Mouse (Mus musculus) splenic B cell, adult 2 months (primary cell): ENCODE measurements around the gene Ablim1.

ENCODE experiments used
- DNase-seq: peaks from one replicate; pipeline ENCODE4 v3.0.0-alpha.2; 2011; ENCODE audit warnings: low read depth, low spot score
- H3K27me3 ChIP-seq: 2 replicates; pipeline ENCODE4 v1.6.1; 2012; ENCODE audit warnings: mild to moderate bottlenecking, low read length, moderate library complexity, mixed read lengths; ENCODE audit not compliant: control insufficient read depth, poor library complexity, insufficient read depth, severe bottlenecking
- H3K36me3 ChIP-seq: 2 replicates; pipeline ENCODE4 v1.6.1; 2012; ENCODE audit warnings: mild to moderate bottlenecking, low read length, moderate library complexity, mixed read lengths; ENCODE audit not compliant: control insufficient read depth, poor library complexity, insufficient read depth, severe bottlenecking

Ablim1 gene

GRCm38 (mm10) chr19:57036860-57037259, 277.9 kb downstream of the Ablim1 start:
- no peak for DNase-seq
- H3K36me3 ChIP-seq, result peaks cover 24% of the 10 kb centered on the region
- no peaks in the 10 kb centered on the region for H3K27me3 ChIP-seq

- H3K27me3 ChIP-seq, result no peaks in the 10 kb centered on the region
- peaks cover under 1% of the 10 kb centered on the region for H3K36me3 ChIP-seq
- peak; percentile 72 for DNase-seq
These were observed 283.1 kb downstream of the Ablim1 start for GRCm38 (mm10) chr19:57031582-57031981.

DNA sequence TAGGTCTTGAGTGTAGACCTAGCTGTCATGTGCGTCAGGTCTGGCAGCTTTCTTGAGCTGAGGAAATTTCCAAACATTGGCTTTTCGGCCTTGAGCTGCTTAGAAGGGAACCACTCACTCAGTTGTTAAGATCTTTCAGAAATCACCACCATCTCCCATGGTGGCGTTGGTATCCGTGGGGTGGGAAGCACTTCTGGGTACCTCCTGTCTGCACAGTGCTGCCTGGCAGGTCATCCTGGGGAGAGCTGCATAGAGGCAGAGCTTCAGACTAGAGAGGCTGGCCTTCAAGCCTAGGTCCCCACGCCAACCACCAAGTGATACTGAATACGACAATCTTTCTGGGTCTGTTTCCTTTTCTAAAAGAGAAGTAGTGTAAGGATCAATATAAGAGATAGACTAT, 285.3 kb downstream of the Ablim1 start:
- Histone ChIP-seq H3K27me3 (no peaks in the 10 kb centered on the region), H3K36me3 (no peaks in the 10 kb centered on the region; the same call in 1 of the 2 replicates)
- no peak for DNase-seq

- Histone ChIP-seq H3K36me3 (no peaks in the 10 kb centered on the region; the same call in 1 of the 2 replicates), H3K27me3 (no peaks in the 10 kb centered on the region)
- no peak for DNase-seq
These were observed 286.2 kb downstream of the Ablim1 start for GRCm38 (mm10) chr19:57028327-57029179.

DNA sequence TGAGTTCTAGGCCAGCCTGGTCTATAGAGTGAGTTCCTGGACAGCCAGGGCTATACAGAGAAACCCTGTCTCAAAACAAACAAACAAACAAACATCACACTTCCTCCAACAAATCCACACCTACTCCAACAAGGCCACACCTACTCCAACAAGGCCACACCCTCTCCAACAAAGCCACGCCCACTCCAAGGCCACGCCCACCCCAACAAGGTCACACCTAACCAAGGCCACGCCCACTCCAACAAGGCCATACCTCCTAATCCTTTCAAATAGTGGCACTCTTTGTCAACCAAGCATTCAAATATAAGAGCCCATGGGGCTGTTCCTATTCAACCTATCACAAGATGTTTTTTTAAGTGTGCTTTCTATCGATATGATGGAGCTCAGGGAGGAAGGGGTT, 288.2 kb downstream of the Ablim1 start:
- Histone ChIP-seq H3K36me3 (no peaks in the 10 kb centered on the region; the same call in 1 of the 2 replicates), H3K27me3 (no peaks in the 10 kb centered on the region)
- no peak for DNase-seq

- no peaks in the 10 kb centered on the region for H3K27me3 ChIP-seq
- no peaks in the 10 kb centered on the region for H3K36me3 ChIP-seq
- no peak for DNase-seq
These were observed 296.9 kb downstream of the Ablim1 start for GRCm38 (mm10) chr19:57017785-57018179.

GRCm38 (mm10) chr19:57016995-57017784, 297.5 kb downstream of the Ablim1 start:
- Histone ChIP-seq H3K27me3 (no peaks in the 10 kb centered on the region), H3K36me3 (no peaks in the 10 kb centered on the region)
- DNase-seq, result no peak

DNA sequence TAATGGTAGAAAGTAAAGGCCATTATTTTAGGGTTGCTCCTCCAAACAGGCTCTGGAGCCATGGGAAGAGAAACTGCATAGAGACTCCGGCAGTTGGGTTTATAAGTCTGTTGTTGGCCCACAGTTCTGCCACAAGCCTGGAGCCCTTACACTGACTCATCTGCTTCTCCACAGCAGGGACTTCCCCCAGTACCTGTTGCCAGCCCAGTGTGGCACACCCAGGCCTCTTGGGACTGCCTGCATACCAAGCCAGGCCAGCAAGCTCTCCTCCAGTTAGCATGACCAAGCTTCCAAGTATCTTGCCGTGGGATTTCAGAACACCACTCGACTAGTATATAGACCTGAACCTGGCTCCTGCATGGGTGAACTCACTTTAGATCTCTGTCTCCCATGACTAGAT, 299.9 kb downstream of the Ablim1 start:
- Histone ChIP-seq H3K27me3 (no peaks in the 10 kb centered on the region), H3K36me3 (no peaks in the 10 kb centered on the region)
- peak; percentile 58 for DNase-seq

DNA sequence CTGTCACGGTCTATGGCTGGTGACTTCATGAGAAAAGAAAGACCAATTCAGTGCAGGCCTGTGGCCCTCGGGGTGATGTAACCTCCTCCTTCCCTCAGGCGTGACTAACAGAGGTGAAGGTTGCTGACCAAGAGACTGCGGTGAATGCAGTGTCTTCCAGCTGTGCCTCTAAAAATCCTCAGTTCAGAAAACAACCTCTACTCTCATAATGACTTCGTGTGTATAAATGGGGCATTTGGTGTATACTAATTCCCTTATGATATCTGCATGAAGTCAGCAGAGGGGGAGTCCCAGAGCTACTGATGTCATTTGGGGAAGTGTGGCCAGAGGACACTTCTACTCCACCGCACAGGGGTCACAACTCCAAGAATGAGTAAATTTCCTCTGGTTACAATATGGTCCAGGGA, 301.4 kb downstream of the Ablim1 start:
- Histone ChIP-seq H3K36me3 (no peaks in the 10 kb centered on the region), H3K27me3 (no peaks in the 10 kb centered on the region; the same call in 1 of the 2 replicates)
- peak; percentile 77 for DNase-seq

GRCm38 (mm10) chr19:57012068-57012467, 302.7 kb downstream of the Ablim1 start:
- peak; percentile 49 for DNase-seq
- Histone ChIP-seq H3K36me3 (no peaks in the 10 kb centered on the region), H3K27me3 (no peaks in the 10 kb centered on the region; the same call in 1 of the 2 replicates)

GRCm38 (mm10) chr19:57010064-57010463, 304.7 kb downstream of the Ablim1 start:
- H3K36me3 ChIP-seq, result no peaks in the 10 kb centered on the region
- no peak for DNase-seq
- no peaks in the 10 kb centered on the region; the same call in 1 of the 2 replicates for H3K27me3 ChIP-seq

DNA sequence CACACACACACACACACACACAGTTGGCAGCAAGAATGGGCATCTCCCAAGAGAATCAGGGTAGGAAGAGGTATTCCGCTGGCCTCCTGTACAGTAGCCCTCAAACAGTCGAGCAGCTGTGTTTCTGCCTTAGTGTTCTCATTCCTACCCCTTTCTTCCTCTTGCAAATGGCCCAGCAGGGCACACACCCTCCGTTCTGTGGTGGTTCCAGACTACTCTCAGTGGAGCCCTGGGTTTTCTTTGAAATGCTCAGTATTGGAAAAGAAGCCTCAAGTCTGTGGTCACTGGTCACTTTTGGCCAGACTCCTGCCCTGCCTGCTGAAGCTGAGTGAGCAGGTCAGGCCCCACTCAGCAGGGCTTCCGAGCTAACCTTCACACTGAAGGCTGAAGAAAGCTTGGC, 305.1 kb downstream of the Ablim1 start:
- DNase-seq, result no peak
- H3K27me3 ChIP-seq, result no peaks in the 10 kb centered on the region; the same call in 1 of the 2 replicates

DNA sequence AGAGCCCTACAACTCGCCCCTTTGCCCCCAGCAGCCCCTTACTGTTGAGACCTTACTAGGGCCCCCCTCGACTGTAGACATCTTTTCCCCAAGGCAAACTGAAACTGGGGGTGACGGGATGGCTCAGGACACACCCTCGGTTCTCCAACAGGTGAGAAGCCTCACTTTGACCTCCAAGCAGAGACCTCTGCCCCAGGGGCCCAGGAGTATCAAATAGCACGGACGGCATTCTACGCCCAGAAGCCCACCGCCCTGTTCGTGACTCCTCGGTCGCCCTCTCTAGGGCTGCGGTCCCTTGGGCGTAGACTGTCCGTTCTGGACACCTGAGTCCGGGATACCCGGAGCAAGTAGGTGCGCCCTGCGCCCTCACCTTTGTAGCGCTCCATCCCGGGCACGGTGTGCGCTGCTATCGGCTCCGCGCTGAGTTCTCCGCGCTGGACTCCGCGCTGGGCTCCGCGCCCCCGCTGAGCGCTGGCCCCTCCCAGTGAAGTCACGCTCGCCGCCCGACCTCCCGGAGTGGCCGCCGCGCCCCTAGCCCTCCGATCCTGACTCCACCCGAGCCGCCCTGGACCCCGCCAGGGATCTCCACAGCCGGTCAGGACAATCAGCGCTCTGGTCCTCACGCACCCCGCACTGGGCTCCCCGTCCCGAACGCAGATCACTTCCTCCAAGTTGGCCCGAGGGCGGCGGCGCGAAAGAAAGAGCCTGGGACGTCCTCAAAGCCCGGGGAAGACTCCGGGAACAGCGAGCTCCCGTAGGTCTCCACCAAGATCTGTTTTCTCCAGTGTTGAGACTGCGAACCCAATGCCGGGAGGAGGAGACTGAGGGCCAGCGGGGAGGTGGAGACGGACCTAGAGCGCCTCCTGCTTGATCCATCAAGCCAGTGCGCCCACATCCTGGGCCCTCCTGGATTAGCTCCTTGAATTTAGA, 306.7 kb downstream of the Ablim1 start, which contains the start of gene Afap1l2:
Afap1l2 (minus strand) TSS at position 448 of the 930 bp plus-strand sequence.
- peak; percentile 20 for DNase-seq
- Histone ChIP-seq H3K27me3 (no peaks in the 10 kb centered on the region; the same call in 1 of the 2 replicates), H3K36me3 (no peaks in the 10 kb centered on the region)

More for the DNA sequence above, 305.1 kb downstream of the Ablim1 start:
- H3K36me3 ChIP-seq, result no peaks in the 10 kb centered on the region

- Histone ChIP-seq H3K36me3 (no peaks in the 10 kb centered on the region), H3K27me3 (no peaks in the 10 kb centered on the region; the same call in 1 of the 2 replicates)
- DNase-seq, result no peak
These were observed 307.4 kb downstream of the Ablim1 start for GRCm38 (mm10) chr19:57007291-57007690.
